Mouse (Mus musculus): Measurements from ENCODE around the gene Pold3. TPM values are rescaled to one million over a fixed set of nuclear protein-coding genes. Genes with fewer than 3 reads are reported as not detected.

Gene Pold3
- polyA plus RNA-seq, 1 experiment: 10.4 TPM

DNA sequence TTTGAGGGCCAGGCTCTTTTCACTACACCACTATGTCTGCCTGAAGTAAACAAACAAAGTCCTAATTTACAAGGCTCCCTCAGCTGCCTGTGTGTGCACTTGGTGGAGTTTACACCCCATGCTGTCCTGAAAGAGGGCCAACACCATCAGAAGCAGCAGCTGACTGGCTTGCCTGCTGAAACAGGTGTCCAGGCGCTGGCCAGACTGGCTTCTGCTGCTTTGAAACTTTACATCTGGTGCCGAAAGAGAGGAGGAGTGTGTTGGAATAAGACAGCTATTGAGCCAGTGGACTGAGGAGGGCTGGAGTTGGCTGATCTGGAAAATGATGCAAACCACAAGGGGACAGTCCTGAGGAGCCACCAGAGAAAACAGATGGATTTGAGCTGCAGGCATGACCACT lies 47.4 kb downstream of the Pold3 start:
- no peak for TF ChIP-seq GATA1 (IDR thresholded peaks at IDR 0.05; ENCODE audit: low read length)

DNA sequence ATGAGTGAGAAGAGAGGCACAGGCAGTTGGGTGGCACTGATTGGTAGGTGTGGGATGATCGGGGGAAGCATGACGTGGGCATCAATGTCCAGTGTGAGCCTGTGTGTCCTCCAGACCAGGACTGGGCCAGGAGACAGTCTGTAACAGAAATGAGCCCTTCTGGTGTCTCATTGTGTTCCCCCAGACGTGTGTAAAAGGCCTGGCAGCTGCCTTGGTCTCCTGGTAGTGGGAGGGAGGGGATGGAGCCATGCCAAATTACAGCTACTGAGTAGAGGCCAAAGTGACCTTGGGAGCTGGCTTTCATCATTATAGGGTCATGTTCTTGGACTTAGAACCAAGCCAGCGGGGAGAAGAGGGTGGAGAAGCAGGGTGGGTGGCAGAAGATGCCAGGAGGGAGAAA lies 69.5 kb downstream of the Pold3 start:
- no peak for TF ChIP-seq GATA1 (IDR thresholded peaks at IDR 0.05; ENCODE audit: low read length)

DNA sequence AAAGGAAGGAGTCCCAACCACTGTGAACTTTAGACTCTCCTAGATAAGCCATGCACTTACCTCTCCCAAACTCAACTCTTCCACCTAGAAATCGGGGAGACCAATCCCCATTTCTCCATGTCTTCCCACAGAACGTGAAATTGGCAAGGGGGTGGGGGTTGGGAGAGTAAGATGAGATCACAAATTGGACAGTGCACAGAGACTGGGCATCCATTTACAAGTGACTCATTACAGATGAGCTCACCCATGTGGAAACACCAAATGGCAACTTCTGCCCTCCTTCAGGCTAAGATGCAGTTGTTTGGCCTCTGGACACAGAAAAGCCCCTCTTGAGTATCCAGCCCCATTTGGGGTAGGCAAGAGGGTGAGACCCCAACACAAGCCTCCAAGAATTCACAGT lies 74.9 kb downstream of the Pold3 start:
- no peak for TF ChIP-seq GATA1 (IDR thresholded peaks at IDR 0.05; ENCODE audit: low read length)

DNA sequence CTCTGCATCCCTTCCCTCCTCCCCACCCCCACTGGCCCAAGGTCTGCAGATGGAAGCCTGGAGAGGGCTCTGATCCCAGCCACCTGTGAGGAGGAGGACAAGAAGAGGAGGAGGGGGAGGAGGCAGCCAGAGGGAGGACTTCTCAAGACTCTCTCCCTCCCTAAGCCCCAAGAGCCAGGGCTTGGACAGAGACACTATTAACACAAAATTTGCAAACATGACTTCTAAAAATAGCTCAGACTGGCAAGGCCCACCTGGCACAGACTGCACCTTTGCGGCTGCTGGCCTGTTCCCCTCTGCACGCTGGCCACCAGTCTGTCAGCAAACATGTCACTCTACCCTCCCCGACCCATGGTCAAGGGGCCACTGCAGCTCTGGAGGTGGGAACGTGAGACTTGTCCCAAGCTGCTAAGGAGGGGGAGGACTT lies 77.7 kb downstream of the Pold3 start:
- TF ChIP-seq GATA1 (IDR thresholded peaks at IDR 0.05; ENCODE audit: low read length): no peak

DNA sequence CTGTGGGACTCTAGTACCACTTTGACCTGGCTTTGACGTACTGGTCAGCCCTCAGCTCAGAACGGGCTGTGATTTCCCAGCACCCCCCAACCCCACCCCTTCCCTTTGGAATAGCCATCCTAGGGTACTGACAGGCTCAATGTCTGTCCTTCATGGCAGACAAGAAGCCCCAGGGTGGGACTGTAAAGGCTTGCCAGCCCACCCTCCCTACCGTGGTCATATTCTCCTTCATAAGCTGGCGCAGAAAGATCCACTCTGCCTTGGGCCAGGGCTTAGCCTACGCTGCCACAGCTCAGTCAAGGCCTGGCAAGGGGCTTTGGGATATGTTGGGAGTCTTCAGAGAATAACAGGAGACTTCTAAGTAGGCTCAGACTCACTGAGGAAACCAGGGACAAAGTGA lies 78.3 kb downstream of the Pold3 start:
- TF ChIP-seq GATA1 (IDR thresholded peaks at IDR 0.05; ENCODE audit: low read length): no peak

DNA sequence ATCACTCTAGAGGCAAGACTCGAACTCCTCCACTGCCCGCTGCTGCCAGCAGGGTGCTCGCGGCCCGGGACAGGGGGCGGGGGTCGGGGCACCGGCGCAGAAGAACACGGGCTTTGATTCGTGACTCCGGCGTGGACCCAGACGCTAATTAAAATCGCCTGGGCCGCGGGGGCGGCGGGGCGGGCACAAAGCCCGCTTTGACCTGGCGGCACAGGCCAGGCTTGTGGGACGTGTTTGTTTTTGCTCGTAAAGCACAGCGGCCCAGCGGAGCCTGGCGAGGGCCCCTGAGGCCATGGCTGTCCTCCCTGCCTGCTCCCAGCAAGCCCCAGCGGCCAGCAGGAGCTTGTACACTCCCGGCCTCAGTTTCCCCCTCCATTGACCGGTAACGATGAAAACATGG lies 79.2 kb downstream of the Pold3 start:
- no peak for TF ChIP-seq GATA1 (IDR thresholded peaks at IDR 0.05; ENCODE audit: low read length)

DNA sequence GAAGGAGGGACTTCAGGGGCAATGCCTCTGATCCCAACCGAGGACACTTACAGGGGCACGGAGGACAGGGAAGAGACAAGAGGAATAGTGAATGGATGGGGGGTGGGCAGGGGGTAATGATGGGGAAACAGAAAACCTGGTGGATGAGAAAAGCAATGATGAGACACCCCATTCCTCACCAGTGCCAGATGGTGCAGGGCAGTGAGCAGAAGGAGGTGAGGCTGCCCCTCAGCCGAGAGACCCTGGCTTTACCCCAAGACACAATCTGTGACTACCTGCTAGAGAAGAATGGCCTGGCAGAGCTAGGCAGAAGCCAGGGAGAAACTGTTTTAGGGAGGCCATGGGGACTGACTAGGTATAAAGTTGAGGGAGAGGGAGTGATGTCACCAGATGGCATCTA lies 84.9 kb downstream of the Pold3 start:
- TF ChIP-seq GATA1 (IDR thresholded peaks at IDR 0.05; ENCODE audit: low read length): no peak

DNA sequence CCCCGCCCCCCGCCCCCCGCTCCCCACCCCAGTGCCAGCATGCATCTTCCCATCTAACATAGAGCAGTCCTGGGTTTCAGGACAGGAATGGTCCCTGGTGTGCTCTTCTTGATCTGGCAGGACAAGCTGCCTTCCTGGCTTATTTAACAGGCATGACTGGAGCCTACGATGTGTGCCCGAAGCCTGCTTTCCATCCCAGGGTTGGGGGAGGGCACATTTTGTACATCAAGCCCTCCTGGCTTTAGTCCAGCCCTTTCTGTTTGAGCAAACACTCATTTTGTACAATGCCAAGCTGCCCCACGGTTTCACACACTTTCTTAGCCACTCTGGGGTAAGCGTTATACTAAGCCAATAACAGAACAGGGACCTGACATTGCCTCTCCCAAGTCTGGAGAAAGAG lies 85.3 kb downstream of the Pold3 start:
- TF ChIP-seq GATA1 (IDR thresholded peaks at IDR 0.05; ENCODE audit: low read length): no peak

DNA sequence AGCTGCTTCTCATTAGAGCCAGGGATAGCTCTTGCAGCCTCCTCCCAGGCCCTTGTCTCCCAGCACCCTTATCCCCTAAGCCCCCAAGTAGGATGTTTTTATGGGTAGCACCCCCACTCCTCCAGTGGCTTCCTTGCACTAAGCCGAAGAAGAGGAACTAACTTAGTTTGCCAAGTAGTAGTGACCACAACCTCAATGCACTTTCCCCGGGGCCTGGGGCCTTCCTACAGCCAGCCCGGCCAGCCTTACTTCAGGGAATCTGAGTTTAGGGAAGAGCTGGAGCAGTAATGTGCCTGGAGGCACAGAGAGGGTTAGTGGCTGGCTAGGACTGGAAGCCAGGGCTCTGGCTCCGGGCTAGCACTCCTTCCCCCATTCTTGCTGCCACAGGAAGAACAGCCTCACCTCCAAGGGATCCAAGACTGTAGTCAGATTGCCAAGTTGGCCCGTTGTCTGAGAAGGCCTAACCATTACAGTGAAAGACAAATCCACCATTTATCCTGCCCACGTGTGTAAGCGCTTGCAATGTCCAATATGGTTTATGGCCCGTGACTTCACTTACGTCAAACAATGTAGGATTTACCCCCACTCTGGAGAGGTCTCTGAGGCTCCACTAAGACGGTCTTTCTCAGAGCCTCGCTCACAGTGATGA lies 86.4 kb downstream of the Pold3 start:
- no peak for TF ChIP-seq GATA1 (IDR thresholded peaks at IDR 0.05; ENCODE audit: low read length)

DNA sequence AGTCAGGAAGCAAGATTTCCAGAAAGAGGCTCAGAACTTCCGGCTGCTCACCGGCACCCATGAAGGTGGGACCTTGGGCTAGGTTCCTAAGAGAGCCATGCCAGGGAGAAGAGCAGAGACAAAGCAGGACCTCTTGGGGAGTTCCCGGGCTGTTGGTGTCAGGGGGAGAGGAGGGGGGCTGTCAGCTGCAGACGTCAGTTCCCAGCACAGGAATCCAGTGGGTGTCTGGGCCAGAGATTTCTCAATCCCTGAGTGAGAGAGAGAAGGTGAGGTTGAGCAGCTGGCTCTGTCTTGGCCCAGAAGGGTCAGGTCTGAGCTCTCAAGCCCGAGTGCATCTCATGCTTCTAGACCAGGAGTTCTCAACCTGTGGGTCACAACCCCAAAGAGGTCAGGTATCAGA lies 87.7 kb downstream of the Pold3 start:
- no peak for TF ChIP-seq GATA1 (IDR thresholded peaks at IDR 0.05; ENCODE audit: low read length)

Other genes starting within 250 kb of the Pold3 start
- 3.2 and 3.5 TPM in 2 replicates for gene Rnf169, start 141.1 kb downstream of the Pold3 start, polyA plus RNA-seq (2012)
- gene Chrdl2, start 115.4 kb downstream of the Pold3 start, polyA plus RNA-seq (2012): not detected in 2 replicates
- 8.4 and 11.0 TPM in 2 replicates for gene Lipt2, start 37.7 kb upstream of the Pold3 start, polyA plus RNA-seq (2012)
- gene Kcne3, start 54.9 kb upstream of the Pold3 start, polyA plus RNA-seq (2012): 1.1 and 1.7 TPM in 2 replicates
- gene Pgm2l1, start 105.8 kb upstream of the Pold3 start, polyA plus RNA-seq (2012): 19.5 and 24.7 TPM in 2 replicates
- gene P4ha3, start 164.0 kb upstream of the Pold3 start, polyA plus RNA-seq (2012): not detected in 2 replicates